Mouse (Mus musculus): Measurements from ENCODE around the gene Als2cr12. TPM values are rescaled to one million over a fixed set of nuclear protein-coding genes. Genes with fewer than 3 reads are reported as not detected.
"Not testable (repeated sequence)": the region's sequence is repeated elsewhere in the genome, so short reads cannot be mapped to it uniquely, and the experiment has no call there.

Als2cr12 gene
- polyA plus RNA-seq, 1 experiment from 2014 or later = 0.24 TPM

DNA sequence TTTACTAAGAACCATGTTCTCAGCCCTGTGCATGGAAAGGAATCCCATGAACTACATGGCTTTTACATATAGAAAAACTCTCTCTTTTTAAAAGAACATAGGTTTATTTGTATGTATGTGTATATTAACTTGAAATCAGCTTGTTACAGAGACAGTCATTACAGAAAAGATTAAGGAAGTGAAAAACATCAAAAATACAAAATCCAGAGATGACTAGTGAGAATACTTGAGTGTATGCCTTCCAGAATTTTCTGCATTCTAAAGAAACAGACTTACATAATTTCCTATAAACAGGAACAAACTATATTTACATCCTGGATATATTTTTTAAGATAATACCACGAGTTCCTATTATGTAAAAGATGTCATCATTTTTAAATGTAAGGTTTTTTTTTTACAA is 2.1 kb downstream of the Als2cr12 start:
- no peak for TF ChIP-seq CTCF (IDR thresholded peaks at IDR 0.05)
- ChIA-PET CTCF (no interaction called here), POLR2A (no interaction called here)
- no peaks in the 10 kb centered on the region for H3K27me3 ChIP-seq
- DNase-seq (ENCODE audit: low read depth, low spot score) (no peak), ATAC-seq (no peak)
- in situ Hi-C loops (cut with MboI; ENCODE audit: low pct_unique_long_range_greater_than_20kb) = loop anchor here (5.0 kb wide), 1 partner anchor 199 kb away; no protein-coding TSS in a partner anchor

DNA sequence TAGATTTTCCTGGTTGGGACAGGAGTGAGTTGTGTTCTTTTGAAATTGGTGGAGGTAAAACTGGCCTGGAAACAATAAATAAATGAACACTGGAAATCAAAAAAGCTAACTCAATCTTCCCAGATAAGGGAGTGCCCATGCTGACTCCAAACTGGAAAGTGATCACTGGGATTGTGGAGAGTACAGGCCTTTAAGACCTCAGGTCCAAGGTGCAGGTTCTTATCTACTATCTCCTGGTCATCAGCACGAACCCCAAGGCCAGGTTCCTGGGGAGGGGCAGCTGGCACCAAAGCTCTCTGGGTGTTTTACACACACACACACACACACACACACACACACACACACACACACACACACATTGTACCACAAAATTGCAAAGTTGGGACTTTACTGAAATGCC is 4.1 kb downstream of the Als2cr12 start:
- in situ Hi-C loops (cut with MboI; ENCODE audit: low pct_unique_long_range_greater_than_20kb) = loop anchor here (5.0 kb wide), 1 partner anchor 201 kb away; no protein-coding TSS in a partner anchor
- DNase-seq (ENCODE audit: low read depth, low spot score); H3K27me3 ChIP-seq; ATAC-seq; POLR2A ChIA-PET: not testable (repeated sequence)
- CTCF ChIA-PET = interaction anchor here (0.9 kb wide), 1 partner anchor 113 kb away, joined by 3 read pairs; no protein-coding TSS in a partner anchor

DNA sequence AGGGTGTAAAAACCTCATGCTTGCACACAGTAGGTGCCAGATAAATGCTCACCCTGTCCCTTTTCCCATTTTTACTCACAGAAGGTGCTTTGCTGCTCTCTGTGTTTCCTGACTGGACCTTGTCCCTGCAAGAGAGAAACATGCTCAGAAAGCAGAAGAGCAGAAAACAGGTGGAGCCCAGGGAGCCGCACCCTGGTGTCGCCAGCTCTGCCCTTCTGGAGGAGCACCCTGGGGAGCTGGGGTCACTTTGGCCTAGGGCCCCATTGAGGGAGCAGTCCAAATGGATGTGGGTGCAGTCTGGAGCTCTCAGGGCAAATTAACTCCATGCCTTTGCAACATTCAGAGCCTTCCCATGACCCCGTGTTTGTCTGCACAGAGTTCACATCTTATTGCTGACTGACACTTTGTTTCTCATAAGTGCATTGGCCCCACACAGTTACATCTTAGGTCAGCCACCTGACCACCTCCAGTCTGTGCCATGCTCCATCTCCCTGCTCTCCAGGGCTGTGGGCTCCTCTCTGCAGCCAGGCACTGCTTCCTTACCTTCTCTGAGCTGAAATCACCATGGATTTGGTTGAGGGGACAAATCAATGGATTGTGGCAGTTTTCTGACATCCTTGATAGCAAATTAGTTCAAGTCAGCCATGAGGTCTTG is 4.8 kb downstream of the Als2cr12 start:
- ATAC-seq; DNase-seq (ENCODE audit: low read depth, low spot score); POLR2A ChIA-PET; H3K27me3 ChIP-seq; CTCF ChIA-PET: not testable (repeated sequence)
- in situ Hi-C loops (cut with MboI; ENCODE audit: low pct_unique_long_range_greater_than_20kb) = loop anchor here (5.0 kb wide), 1 partner anchor 201 kb away; no protein-coding TSS in a partner anchor

DNA sequence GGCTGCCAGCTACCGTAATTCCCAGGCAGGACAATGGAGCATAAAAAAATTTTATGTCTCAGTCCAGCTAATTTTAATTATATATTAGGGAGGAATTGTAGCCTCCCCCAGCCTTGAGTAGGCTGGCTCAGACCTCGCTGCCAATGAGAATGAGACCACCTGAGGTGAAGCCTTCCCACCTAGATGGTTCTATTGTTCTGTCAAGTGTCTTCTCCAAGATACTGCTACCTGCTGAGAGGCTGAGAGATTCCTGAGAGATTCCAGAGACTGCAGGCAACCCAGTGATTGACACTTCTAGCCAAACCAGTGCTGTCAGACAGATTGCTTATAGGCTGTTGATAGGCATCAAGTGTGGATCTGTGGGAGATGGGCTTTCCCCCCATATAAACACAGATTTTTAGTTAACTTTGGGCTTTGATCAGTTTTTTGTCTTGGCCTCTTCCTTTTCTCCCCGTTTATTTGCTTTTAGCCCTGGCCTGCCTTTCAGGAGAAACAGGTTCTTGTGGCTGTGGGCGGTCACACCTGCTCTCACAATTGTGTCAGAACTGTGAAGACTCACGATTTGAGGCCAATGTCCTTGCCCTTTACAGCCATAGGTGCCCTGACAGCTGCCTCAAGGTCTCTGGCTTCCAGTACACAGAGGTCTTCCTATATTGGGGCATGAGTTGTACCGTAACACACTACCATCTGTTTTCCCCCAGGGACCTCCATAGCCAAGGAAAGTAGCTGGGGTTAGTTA is 5.6 kb downstream of the Als2cr12 start:
- no peak for ATAC-seq
- TF ChIP-seq CTCF (IDR thresholded peaks at IDR 0.05) = no peak
- POLR2A ChIA-PET = interaction anchor here (0.5 kb wide), 1 partner anchor 266 kb away, joined by 3 read pairs; no protein-coding TSS in a partner anchor

DNA sequence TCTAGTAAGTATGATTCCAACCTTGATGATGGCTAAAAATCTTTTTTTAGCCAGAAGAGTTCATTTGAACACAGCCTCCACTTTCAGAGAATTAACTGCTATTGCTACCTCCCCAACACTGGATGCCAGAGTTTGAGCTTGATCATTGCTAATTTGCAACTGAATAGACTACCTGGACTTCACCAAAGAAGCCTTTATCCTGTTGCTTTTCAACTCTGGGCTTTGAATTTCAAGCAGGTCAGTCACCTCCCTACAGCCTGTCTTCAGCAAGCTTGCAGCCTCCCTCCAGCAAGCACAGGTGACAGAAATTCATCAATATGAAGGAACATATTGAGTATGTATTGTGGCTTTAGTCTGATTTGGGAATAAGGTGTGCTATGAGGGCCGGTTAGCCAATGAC is 6.4 kb downstream of the Als2cr12 start:
- in situ Hi-C loops (cut with MboI; ENCODE audit: low pct_unique_long_range_greater_than_20kb) = no loop called here
- no peak for ATAC-seq
- CTCF ChIA-PET = interaction anchor here (1.1 kb wide), 1 partner anchor 12 kb away, joined by 3 read pairs; no protein-coding TSS in a partner anchor
- no peak for TF ChIP-seq CTCF (IDR thresholded peaks at IDR 0.05)
- no peak for DNase-seq (ENCODE audit: low read depth, low spot score)
- no peaks in the 10 kb centered on the region for H3K27me3 ChIP-seq
- POLR2A ChIA-PET = interaction anchor here (0.5 kb wide), 1 partner anchor 265 kb away, joined by 3 read pairs; no protein-coding TSS in a partner anchor

More for the DNA sequence above, 5.6 kb downstream of the Als2cr12 start:
- CTCF ChIA-PET = interaction anchor here (1.1 kb wide), 1 partner anchor 13 kb away, joined by 3 read pairs; no protein-coding TSS in a partner anchor
- no peaks in the 10 kb centered on the region for H3K27me3 ChIP-seq
- no peak for DNase-seq (ENCODE audit: low read depth, low spot score)
- in situ Hi-C loops (cut with MboI; ENCODE audit: low pct_unique_long_range_greater_than_20kb) = loop anchor here (5.0 kb wide), 1 partner anchor 202 kb away; no protein-coding TSS in a partner anchor

DNA sequence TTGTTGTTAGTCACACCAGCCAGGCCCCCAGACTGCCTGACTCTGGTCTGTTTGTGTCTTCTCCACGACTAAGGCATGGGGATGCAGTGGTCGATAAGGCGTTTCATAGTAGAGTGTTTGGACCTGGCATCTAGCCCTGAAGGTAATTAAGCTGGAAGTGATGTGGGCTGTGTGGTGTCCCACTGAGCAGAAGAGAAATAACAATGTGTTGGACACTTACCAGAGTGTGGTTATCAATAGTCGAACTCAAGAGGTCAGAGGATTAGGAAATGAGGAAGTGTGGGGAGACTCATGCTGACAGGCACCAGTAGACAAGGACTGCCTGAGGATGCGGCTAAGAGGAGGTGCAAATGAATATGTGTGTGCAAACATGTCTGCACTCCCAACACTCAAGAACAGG is 17.4 kb downstream of the Als2cr12 start:
- ATAC-seq; H3K27me3 ChIP-seq; DNase-seq (ENCODE audit: low read depth, low spot score); POLR2A ChIA-PET; CTCF ChIA-PET: not testable (repeated sequence)
- in situ Hi-C loops (cut with MboI; ENCODE audit: low pct_unique_long_range_greater_than_20kb) = loop anchor here (5.0 kb wide), 1 partner anchor 111 kb away; no protein-coding TSS in a partner anchor

DNA sequence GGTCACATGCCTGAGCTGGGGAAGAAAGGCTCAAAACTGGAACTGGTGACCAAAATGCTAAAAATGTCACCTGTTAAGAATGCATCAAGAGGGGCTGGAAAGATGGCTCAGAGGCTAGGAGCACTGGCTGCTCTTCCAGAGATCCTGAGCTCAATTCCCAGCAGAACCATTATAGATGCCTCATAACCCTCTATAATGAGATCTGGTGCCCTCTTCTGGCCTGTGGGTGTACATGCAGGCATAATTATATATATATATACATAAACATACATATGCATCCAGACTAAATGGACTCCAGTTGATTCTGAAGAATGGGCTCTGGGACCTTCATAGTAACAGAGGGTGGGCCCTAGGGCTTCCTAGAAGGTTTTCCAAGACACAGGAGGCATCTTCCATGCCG is 18.2 kb downstream of the Als2cr12 start:
- in situ Hi-C loops (cut with MboI; ENCODE audit: low pct_unique_long_range_greater_than_20kb) = loop anchor here (5.0 kb wide), 1 partner anchor 110 kb away; no protein-coding TSS in a partner anchor
- CTCF ChIA-PET = interaction anchor here (0.7 to 1.4 kb wide), 12 partner anchors 9 to 199 kb away, joined by 3 to 4 read pairs (median 3); no protein-coding TSS in a partner anchor
- POLR2A ChIA-PET = interaction anchor here (1.1 kb wide), 1 partner anchor 9 kb away, joined by 4 read pairs; no protein-coding TSS in a partner anchor
- TF ChIP-seq CTCF (IDR thresholded peaks at IDR 0.05) = peak; percentile 74
- DNase-seq (ENCODE audit: low read depth, low spot score) (peak; percentile 13), ATAC-seq (no peak)
- no peaks in the 10 kb centered on the region for H3K27me3 ChIP-seq

DNA sequence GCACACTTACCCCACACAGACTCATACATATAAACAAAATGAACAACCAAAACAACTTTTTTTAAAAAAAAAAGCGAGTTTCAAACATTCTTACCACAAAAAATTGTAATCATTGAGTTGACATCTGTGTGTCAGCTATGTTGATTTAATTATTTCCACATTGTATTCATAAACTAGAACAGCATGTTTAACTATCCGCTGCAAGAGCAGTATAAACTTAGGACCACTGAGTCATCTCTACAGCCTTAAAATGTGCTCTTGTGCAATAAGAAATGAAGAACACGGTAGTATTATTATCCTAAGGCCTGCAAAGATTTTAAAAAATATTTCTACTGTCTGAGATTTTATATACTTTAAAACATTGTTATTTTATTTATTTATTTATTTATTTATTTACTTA is 20.8 kb downstream of the Als2cr12 start:
- CTCF ChIA-PET = no interaction called here
- TF ChIP-seq CTCF (IDR thresholded peaks at IDR 0.05) = no peak
- DNase-seq (ENCODE audit: low read depth, low spot score) (no peak), ATAC-seq (no peak)
- no peaks in the 10 kb centered on the region for H3K27me3 ChIP-seq
- POLR2A ChIA-PET = no interaction called here
- in situ Hi-C loops (cut with MboI; ENCODE audit: low pct_unique_long_range_greater_than_20kb) = loop anchor here (5.0 kb wide), 1 partner anchor 108 kb away; no protein-coding TSS in a partner anchor

DNA sequence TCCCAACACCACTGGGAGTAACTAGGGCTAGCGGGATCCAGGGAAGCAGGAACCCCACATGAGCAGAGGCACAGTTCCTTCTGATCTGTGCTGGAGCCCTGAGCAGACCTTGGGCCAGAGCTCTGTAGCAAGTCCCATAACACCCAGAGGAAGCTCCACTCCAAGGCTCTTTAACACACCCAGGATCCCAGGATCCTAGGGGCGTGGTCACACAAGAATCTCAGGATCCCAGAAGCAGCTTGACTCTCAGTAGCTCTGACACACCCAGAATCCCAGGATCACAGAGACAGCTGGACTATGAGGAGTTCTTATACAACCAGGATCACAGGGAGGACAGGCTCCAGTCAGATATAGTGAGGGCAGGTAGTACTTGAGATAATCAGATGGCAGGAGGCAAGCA is 23.7 kb downstream of the Als2cr12 start:
- H3K27me3 ChIP-seq = no peaks in the 10 kb centered on the region
- ChIA-PET POLR2A (no interaction called here), CTCF (no interaction called here)
- DNase-seq (ENCODE audit: low read depth, low spot score) (no peak), ATAC-seq (no peak)
- no peak for TF ChIP-seq CTCF (IDR thresholded peaks at IDR 0.05)
- in situ Hi-C loops (cut with MboI; ENCODE audit: low pct_unique_long_range_greater_than_20kb) = no loop called here

DNA sequence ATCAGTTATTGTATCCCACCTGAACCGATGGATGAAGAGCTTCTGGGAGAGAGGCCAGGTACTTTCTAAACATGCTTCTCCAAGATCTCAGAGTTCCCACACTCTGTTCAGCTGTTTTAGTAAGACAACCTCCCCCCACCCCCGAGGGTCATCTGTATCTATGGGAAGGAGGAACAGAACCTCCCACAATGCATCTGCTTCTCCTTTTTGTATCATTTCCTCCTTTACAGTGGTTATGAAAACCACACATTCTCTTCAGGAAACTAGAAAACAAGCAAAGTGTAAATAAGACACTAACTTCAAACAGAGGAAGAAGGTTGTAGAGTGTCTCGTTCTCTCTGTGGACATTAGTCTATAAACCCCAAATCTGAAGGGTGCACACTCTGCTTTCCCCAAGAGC is 26.2 kb downstream of the Als2cr12 start:
- POLR2A ChIA-PET; ATAC-seq; H3K27me3 ChIP-seq; DNase-seq (ENCODE audit: low read depth, low spot score); CTCF ChIA-PET; in situ Hi-C loops (cut with MboI; ENCODE audit: low pct_unique_long_range_greater_than_20kb): not testable (repeated sequence)

DNA sequence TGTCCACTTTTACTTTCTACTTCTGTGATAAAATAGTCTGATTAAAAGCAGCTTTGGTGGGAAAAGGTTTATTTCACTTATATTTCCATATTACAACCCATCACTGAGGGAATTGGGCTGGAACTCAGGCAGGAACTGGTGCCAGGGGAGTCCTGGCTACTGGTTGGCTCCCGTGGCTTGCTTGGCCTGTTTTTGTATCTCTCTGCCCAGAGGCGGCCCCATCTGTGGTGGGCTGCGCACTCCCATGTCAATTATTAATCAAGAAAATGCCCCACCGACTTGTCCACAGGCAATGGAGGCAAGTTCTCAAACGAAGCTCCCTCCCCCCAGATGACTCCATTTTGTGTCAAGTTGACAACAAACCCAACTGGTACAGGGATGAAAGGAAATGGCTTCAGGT is 27.6 kb downstream of the Als2cr12 start:
- ATAC-seq = no peak
- POLR2A ChIA-PET = interaction anchor here (0.9 kb wide), 1 partner anchor 9 kb away, joined by 4 read pairs; no protein-coding TSS in a partner anchor
- CTCF ChIA-PET = interaction anchor here (0.8 kb wide), 1 partner anchor 9 kb away, joined by 3 read pairs; no protein-coding TSS in a partner anchor

DNA sequence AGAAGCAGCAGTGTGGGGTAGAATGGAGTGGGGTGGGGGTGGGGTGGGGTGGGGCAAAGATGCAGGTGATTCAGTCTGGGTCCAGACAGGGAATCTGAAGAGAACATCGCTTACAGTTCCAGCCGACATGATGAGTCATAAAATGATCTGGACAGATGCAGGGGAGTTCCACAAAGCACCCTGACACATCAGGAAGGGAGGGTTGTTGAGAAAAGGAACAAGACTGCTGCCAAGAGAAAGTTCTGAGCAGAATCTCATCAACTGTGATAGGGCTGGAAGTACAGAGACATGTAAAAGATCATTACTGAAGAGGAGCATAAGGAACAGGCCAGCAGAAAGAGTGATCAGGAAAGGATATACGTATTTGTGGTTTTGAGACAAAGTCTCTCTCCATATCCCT is 32.4 kb downstream of the Als2cr12 start:
- H3K27me3 ChIP-seq; POLR2A ChIA-PET; DNase-seq (ENCODE audit: low read depth, low spot score): not testable (repeated sequence)
- ATAC-seq = peak; percentile 15
- CTCF ChIA-PET = interaction anchor here (1.5 kb wide), 1 partner anchor 14 kb away, joined by 3 read pairs; no protein-coding TSS in a partner anchor
- in situ Hi-C loops (cut with MboI; ENCODE audit: low pct_unique_long_range_greater_than_20kb) = loop anchor here (5.0 kb wide), 1 partner anchor 194 kb away; no protein-coding TSS in a partner anchor

More for the DNA sequence above, 27.6 kb downstream of the Als2cr12 start:
- DNase-seq (ENCODE audit: low read depth, low spot score) = no peak
- no peak for TF ChIP-seq CTCF (IDR thresholded peaks at IDR 0.05)
- H3K27me3 ChIP-seq = no peaks in the 10 kb centered on the region
- in situ Hi-C loops (cut with MboI; ENCODE audit: low pct_unique_long_range_greater_than_20kb) = no loop called here

DNA sequence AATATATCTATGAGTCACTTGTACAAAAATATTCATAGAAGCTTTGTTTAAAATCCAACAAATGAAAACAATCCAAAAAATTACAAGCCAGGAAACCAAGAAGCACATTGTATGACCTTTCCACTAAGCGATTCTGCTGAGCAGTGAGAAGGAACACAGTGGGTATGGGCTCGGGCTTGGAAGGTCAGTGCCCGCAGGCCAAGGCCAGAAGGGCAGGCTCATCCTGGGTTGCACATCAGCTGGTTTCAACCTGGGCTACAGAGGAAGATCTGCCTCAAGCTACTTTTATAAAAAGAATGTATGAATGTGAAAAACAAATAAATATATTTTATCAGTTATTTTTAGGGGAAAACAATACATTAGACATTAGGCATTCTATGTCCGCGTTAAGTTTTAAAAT is 33.1 kb downstream of the Als2cr12 start:
- H3K27me3 ChIP-seq; DNase-seq (ENCODE audit: low read depth, low spot score); ATAC-seq; POLR2A ChIA-PET: not testable (repeated sequence)
- in situ Hi-C loops (cut with MboI; ENCODE audit: low pct_unique_long_range_greater_than_20kb) = loop anchor here (5.0 kb wide), 1 partner anchor 195 kb away; no protein-coding TSS in a partner anchor
- CTCF ChIA-PET = interaction anchor here (1.5 kb wide), 1 partner anchor 15 kb away, joined by 3 read pairs; no protein-coding TSS in a partner anchor
